Mouse (Mus musculus) right cerebral cortex, postnatal 25 days (tissue): ENCODE results near the gene Scn4a.

Experiments used
- DNase-seq: peaks from one replicate; pipeline ENCODE4 v3.0.0; 2022

Gene Scn4a

GRCm38 (mm10) chr11:106313533-106313932, 39.6 kb downstream of the Scn4a start:
- no peak for DNase-seq

GRCm38 (mm10) chr11:106310123-106310522, 43.0 kb downstream of the Scn4a start:
- DNase-seq: no peak

GRCm38 (mm10) chr11:106308162-106308561, 44.9 kb downstream of the Scn4a start:
- DNase-seq: no peak

GRCm38 (mm10) chr11:106307432-106307831, 45.7 kb downstream of the Scn4a start:
- DNase-seq: no peak

- DNase-seq: no peak
Measured at GRCm38 (mm10) chr11:106306758-106307157, 46.3 kb downstream of the Scn4a start.

GRCm38 (mm10) chr11:106306065-106306385, 47.1 kb downstream of the Scn4a start:
- DNase-seq: no peak

GRCm38 (mm10) chr11:106305348-106306064, 47.6 kb downstream of the Scn4a start:
- DNase-seq: no peak

GRCm38 (mm10) chr11:106302634-106303033, 50.5 kb downstream of the Scn4a start:
- no peak for DNase-seq

GRCm38 (mm10) chr11:106301765-106302164, 51.3 kb downstream of the Scn4a start, which contains the start of gene Gh:
Gh (minus strand) TSS chr11:106301865.
- no peak for DNase-seq

- no peak for DNase-seq
Measured at GRCm38 (mm10) chr11:106291861-106292260, 61.2 kb downstream of the Scn4a start.

GRCm38 (mm10) chr11:106290376-106290775, 62.7 kb downstream of the Scn4a start:
- DNase-seq: no peak

GRCm38 (mm10) chr11:106289369-106289768, 63.7 kb downstream of the Scn4a start:
- DNase-seq: no peak

GRCm38 (mm10) chr11:106286987-106287386, 66.1 kb downstream of the Scn4a start:
- no peak for DNase-seq

- no peak for DNase-seq
Measured at GRCm38 (mm10) chr11:106286206-106286605, 66.9 kb downstream of the Scn4a start.

- no peak for DNase-seq
Measured at GRCm38 (mm10) chr11:106284126-106284525, 69.0 kb downstream of the Scn4a start.

GRCm38 (mm10) chr11:106283371-106283770, 69.7 kb downstream of the Scn4a start:
- no peak for DNase-seq

- DNase-seq: no peak
Measured at GRCm38 (mm10) chr11:106282452-106282851, 70.6 kb downstream of the Scn4a start.

- peak; percentile 87 for DNase-seq
Measured at GRCm38 (mm10) chr11:106276454-106276853, 76.6 kb downstream of the Scn4a start, which contains the start of gene Tcam1. Tcam1 (plus strand) TSS chr11:106276672.

GRCm38 (mm10) chr11:106274971-106275411, 78.1 kb downstream of the Scn4a start:
- no peak for DNase-seq

GRCm38 (mm10) chr11:106274374-106274773, 78.7 kb downstream of the Scn4a start:
- no peak for DNase-seq

GRCm38 (mm10) chr11:106273811-106274210, 79.3 kb downstream of the Scn4a start:
- no peak for DNase-seq

- no peak for DNase-seq
Measured at GRCm38 (mm10) chr11:106273311-106273684, 79.8 kb downstream of the Scn4a start.

GRCm38 (mm10) chr11:106272644-106273310, 80.3 kb downstream of the Scn4a start, which contains the start of gene Smarcd2:
Smarcd2 (minus strand) TSS chr11:106272972.
- peak; percentile 99 for DNase-seq
